Mouse (Mus musculus) testis, adult 2 months (tissue): ENCODE measurements around the gene Nkx2-1. TPM values are rescaled to one million over a fixed set of nuclear protein-coding genes. Genes with fewer than 3 reads are reported as not detected.

Experiments used
- H3K27ac ChIP-seq: fragments of 200-500 bp; 2 replicates; pipeline ENCODE4 v1.5.1; 2012; ENCODE audit warnings: low read depth, low read length; ENCODE audit not compliant: control insufficient read depth, insufficient read depth
- H3K27me3 ChIP-seq: fragments of 200-500 bp; 2 replicates; pipeline ENCODE4 v1.6.1; 2012; ENCODE audit warnings: mild to moderate bottlenecking, low read length, moderate library complexity; ENCODE audit not compliant: control insufficient read depth, insufficient read depth
- H3K36me3 ChIP-seq: fragments of 200-500 bp; 2 replicates; pipeline ENCODE4 v1.6.1; 2012; ENCODE audit warnings: mild to moderate bottlenecking, low read length; ENCODE audit not compliant: control insufficient read depth, insufficient read depth
- H3K4me1 ChIP-seq: fragments of 200-500 bp; 2 replicates; pipeline ENCODE4 v1.6.1; 2012; ENCODE audit warnings: low read length; ENCODE audit not compliant: control insufficient read depth, insufficient read depth
- H3K4me3 ChIP-seq: fragments of 200-500 bp; 2 replicates; pipeline ENCODE4 v1.5.1; 2012; ENCODE audit warnings: low read depth, mild to moderate bottlenecking, low read length, moderate library complexity, mixed read lengths; ENCODE audit not compliant: control insufficient read depth
- CTCF ChIP-seq: fragments of 200-500 bp; IDR thresholded peaks from 2 replicates; pipeline ENCODE4 v1.5.1; 2012; ENCODE audit warnings: low read depth, mild to moderate bottlenecking, inconsistent platforms, low read length, moderate library complexity; ENCODE audit not compliant: control insufficient read depth, insufficient read depth, insufficient replicate concordance
- POLR2A ChIP-seq: fragments of 200-500 bp; IDR thresholded peaks from 2 replicates; pipeline ENCODE4 v1.6.1; 2012; ENCODE audit warnings: low read depth, mild to moderate bottlenecking, inconsistent platforms, low read length, moderate library complexity; ENCODE audit not compliant: control insufficient read depth
- polyA plus RNA-seq: library from polyadenylated mRNA; depleted of rRNA; stranded (reverse); fragments of >200 nt; gene quantifications from 2 replicates; pipeline ENCODE4 v1.2.3, GENCODE M21; 2012

Nkx2-1 gene
- polyA plus RNA-seq, 1 experiment, result not detected

DNA sequence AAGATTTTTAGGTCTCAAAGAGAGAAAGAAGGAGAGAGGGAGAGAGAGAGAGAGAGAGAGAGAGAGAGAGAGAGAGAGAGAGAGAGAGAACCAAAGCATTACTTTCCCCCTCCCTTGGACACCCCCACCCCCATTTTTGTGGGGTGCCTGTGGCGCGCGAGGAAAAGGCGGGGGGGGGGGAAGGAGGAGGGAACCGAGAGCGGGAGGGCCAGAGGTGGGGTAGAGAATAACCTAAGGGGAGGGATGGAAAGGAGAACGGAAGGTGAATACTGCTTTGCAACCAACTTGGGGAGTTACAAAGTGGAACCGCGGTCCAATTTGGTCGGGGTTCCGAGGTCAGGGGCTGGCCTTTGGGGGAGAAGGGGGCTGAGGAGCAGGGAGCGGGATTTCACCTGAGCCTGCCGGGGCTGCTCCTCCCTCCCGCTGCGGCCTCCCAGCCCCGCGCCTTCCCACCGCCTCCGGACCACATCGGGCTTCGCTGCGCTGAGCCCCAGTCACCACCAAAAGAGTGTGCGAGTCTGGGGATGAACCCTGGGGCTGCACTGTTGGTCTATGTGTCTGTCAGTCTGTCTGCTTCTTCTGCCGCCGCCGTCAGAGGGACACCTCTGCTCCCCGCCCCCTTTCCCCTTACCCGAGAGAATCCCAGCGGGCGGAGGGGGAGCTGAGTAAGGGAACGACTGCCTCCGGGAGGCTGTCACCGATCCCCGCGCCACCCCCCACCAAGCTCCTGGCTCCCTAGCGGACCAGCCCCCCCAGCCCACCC, 1.1 kb downstream of the Nkx2-1 start:
- H3K27me3 ChIP-seq, result peaks cover 10% of the 10 kb centered on the region

DNA sequence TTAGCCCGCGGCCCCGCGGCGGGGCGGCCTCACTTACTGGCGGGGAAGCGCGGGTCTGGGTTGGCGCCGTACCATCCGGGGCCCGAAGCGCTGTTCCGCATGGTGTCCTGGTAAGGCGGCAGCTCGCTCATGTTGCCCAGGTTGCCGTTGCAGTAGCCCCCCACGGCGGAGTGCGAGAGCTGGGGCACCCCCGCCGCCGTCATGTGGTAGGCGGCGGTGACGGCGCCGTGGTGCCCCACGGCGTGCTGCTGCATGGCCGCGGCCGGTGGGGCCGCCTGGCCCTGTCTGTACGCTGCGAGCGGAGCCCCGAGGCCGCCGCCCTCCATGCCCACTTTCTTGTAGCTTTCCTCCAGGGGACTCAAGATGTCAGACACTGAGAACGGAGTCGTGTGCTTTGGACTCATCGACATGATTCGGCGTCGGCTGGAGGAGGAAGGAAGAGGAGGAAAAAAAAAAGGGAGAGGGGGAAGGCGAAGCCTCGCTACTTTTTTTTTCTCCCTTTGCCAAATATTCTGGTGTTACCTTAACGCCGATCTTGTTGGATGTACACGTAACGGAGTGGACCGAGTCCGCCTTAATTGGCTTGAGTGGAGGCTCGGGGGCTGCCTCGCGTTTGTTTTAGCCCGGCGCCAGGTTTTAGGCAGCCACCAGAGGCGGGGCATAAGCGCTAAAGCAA, 1.9 kb downstream of the Nkx2-1 start:
- Histone ChIP-seq H3K4me3 (no peak overlapping the region; the same call in 1 of the 2 replicates), H3K27ac (no peak overlapping the region), H3K36me3 (no peaks in the 10 kb centered on the region), H3K27me3 (peaks cover 10% of the 10 kb centered on the region), H3K4me1 (peaks cover 17% of the 10 kb centered on the region)
- no peak for TF ChIP-seq POLR2A
- no peak for TF ChIP-seq CTCF

More for the DNA sequence above, 1.1 kb downstream of the Nkx2-1 start:
- no peak overlapping the region for H3K4me3 ChIP-seq
- H3K27ac ChIP-seq, result no peak overlapping the region
- TF ChIP-seq POLR2A, result no peak
- TF ChIP-seq CTCF, result no peak
- H3K4me1 ChIP-seq, result peaks cover 17% of the 10 kb centered on the region
- no peaks in the 10 kb centered on the region for H3K36me3 ChIP-seq

DNA sequence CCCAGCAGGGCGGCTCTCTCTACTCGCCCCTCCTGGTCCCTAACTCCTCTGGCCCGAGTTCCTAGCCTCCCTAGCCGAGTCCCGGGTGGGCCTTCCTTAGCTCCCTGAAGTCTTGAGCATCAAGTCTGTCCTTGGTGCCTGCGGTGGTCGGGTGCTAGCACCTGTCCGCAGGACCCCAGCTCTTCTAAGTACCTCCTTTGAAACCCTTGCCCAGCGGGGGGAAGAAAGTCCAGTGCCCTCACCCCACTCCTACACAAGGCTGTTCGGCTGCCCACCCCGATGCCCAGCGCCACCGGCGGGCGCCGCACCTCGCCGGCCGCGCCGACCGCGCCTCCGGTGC, 2.4 kb downstream of the Nkx2-1 start:
- H3K27ac ChIP-seq, result no peak overlapping the region
- TF ChIP-seq POLR2A (no peak), CTCF (no peak)
- H3K36me3 ChIP-seq, result no peaks in the 10 kb centered on the region
- H3K27me3 ChIP-seq, result peaks cover 10% of the 10 kb centered on the region
- H3K4me3 ChIP-seq, result no peak overlapping the region
- peaks cover 17% of the 10 kb centered on the region for H3K4me1 ChIP-seq

DNA sequence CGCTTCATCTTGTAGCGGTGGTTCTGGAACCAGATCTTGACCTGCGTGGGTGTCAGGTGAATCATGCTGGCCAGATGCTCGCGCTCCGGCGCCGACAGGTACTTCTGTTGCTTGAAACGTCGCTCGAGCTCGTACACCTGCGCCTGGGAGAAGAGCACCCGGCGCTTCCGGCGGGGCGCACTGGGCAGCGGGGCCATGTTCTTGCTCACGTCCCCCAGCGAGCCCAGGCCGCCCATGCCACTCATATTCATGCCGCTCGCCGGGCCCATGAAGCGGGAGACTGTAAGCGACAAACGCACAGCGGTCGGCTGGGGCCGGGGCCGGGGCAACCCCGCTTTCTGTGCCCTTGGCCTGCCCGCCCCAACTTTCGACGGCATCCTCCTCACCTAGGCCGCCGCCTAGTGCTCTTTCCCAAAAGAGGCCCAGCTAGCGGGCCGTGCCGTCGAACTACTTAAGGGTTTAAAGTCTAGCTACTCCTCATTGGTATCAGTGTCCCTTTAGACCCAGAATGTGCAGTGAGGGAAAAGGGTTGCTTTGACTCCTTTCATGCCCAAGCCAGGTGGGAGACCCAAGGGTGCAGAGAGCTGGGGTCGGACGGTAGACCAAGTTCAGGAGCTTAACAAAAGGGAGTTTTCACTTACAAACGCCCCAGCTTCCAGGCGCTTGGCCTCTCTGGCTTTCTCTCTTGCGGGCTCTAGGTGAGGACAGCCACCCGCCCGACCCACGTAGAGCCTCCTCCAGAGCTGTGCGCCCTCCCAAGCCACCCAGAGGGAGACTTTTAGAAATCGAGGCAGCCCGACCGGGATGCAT, 3.0 kb downstream of the Nkx2-1 start:
- no peak overlapping the region for H3K27ac ChIP-seq
- no peak overlapping the region; the same call in 1 of the 2 replicates for H3K4me3 ChIP-seq
- no peak for TF ChIP-seq CTCF
- TF ChIP-seq POLR2A, result no peak
- H3K27me3 ChIP-seq, result peaks cover 10% of the 10 kb centered on the region
- no peaks in the 10 kb centered on the region for H3K36me3 ChIP-seq
- peaks cover 17% of the 10 kb centered on the region for H3K4me1 ChIP-seq

DNA sequence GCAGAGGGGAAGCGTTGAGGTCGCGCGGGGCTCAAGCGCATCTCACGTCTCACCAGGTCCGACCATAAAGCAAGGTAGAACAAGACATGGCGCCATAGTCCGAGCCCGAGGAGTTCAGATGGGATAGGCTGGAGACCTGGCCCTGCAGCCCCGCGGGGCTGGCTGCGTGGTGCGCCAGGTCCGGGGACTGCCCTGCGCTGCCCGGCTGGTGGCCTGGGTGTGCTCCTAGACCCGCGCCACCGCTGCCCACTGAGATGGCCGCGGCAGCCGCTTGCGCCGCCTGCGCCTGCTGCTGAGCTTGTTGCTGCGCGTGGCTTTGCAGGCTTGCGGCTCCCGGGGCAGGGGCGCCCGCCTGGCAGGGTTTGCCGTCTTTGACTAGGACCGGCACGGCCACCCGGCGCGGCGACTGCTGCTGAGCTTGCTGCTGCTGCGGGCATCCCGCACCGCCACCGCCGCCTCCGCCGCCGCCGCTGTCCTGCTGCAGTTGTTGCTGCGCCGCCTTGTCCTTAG, 3.7 kb downstream of the Nkx2-1 start:
- no peaks in the 10 kb centered on the region for H3K36me3 ChIP-seq
- H3K4me1 ChIP-seq, result peaks cover 17% of the 10 kb centered on the region
- peaks cover 10% of the 10 kb centered on the region for H3K27me3 ChIP-seq
- H3K27ac ChIP-seq, result no peak overlapping the region
- H3K4me3 ChIP-seq, result no peak overlapping the region; the same call in 1 of the 2 replicates
- TF ChIP-seq POLR2A, result no peak
- no peak for TF ChIP-seq CTCF

DNA sequence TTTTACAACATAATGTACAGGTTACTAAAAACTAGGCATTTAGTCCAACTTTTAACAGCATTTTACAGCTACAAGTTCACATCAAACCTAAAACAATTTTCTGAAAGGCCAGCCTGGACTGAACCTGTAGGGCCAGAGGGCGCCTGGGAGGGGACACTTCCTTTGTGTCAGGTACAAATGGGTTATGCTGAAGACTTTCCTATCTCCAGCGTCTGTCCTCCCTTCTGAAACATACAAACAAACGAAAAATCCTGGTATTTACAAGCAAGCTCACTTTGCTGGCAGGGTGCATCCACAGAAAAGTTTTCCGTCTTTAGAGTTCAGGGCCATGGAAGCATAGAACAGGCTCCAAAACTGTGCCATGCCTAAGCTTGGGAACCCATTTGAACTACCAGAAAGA, 4.6 kb downstream of the Nkx2-1 start:
- no peak for TF ChIP-seq CTCF
- TF ChIP-seq POLR2A, result no peak
- no peak overlapping the region for H3K27ac ChIP-seq
- no peaks in the 10 kb centered on the region for H3K36me3 ChIP-seq
- H3K4me1 ChIP-seq, result peaks cover 15% of the 10 kb centered on the region
- H3K27me3 ChIP-seq, result peaks cover 6% of the 10 kb centered on the region
- no peak overlapping the region for H3K4me3 ChIP-seq

DNA sequence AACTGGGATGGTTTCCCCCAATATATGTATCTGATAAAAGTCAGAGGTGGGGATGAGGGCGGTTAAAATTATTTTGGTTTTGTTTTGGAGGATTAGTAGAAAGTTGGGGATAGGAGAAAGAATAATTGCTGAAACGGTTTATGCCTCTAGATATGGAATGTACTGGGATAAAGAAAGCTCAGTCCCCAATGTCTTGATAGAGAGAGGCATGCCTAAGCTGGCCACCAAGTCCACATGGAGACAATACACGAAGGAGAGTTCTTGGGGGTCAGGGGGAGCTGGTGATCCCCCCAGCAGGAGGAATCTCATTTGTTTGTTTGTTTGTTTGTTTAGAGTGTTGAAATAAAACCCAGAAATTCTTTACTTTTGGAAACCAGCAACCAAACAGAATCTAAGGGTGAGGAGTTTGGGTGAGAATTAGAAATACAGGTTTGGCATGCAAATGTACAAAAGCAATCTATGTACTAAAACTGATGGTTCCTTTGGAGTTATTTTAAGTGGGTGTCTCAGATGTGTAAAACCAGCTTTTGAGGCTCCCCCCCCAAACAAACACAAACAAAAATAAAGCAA, 5.6 kb downstream of the Nkx2-1 start:
- Histone ChIP-seq H3K4me3 (no peak overlapping the region), H3K4me1 (peaks cover 15% of the 10 kb centered on the region), H3K36me3 (no peaks in the 10 kb centered on the region), H3K27ac (no peak overlapping the region), H3K27me3 (peaks cover 6% of the 10 kb centered on the region)
- TF ChIP-seq CTCF (no peak), POLR2A (no peak)
